Mouse (Mus musculus): ENCODE results near the gene Ifrd1. TPM values are rescaled to one million over a fixed set of nuclear protein-coding genes. Genes with fewer than 3 reads are reported as not detected.

The Ifrd1 gene
- total RNA-seq, 1 experiment from 2014 or later, result 532 TPM

DNA sequence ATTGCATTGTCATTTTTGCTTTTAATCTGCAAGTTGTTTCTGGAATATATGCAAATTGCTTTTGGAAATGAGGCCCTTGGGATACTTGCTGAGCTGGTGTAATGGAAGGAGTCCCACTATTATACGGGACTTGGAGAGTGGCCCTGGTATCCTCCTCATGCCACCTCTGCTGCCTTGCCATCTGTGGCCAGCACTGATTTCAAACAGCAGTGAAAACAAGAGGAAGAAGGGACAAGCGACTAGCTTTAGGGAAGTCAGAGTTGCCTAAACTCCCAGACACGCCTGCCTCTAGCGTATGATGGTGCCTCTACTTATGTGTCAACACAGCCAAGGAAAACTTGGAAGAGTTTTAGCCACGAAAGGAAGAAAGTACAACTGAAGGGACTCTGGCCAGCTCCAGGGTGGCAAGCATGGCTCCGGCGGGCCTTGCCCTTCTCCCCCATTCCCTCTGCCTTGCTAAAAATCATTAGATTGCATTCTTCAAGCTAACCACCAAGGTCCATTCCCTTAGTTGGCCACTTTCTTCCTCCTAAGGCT, 2.8 kb downstream of the Ifrd1 start:
- peak; percentile 63 for ATAC-seq (replicated peaks; ENCODE audit: insufficient number of reproducible peaks, low FRiP score, low TSS enrichment, poor library complexity, severe bottlenecking)

DNA sequence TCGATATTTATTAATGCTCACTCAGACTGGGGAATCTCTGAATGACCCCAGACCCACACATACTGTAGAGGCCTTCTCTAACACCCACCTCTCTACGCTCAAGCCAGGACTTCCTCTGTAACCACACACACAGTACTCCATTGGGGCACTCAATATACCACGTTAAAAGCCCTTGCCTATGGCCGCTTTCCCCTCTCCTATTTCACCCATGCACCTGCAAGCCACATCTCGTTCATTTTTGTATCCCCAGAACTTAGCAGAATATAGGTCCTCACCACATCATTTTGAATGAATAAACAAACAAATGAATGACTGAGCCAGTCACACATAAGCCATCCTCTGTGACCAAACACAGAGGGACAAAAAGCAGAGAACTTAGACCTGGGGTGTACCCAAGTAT, 3.4 kb downstream of the Ifrd1 start:
- ATAC-seq (replicated peaks; ENCODE audit: insufficient number of reproducible peaks, low FRiP score, low TSS enrichment, poor library complexity, severe bottlenecking), result no peak

DNA sequence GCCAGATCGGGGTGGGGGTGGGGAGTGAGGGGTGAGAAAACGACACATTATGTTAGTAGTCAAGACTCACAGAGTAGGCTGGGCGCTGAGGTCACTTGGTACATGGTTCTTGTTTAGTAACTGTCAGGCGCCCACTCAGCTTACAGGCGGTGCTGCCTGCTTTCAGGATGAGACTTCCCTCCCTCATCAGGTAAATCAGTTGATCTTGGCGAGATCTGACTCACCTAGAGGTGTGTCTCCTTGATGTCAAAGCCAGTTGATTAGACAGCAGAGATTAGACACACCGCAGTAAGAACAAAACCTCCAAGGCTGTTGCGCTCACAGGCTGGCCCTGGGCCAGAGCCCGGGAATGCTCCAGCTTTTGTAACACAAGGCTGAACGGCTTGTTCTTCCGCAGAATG, 4.5 kb downstream of the Ifrd1 start:
- ATAC-seq (replicated peaks; ENCODE audit: insufficient number of reproducible peaks, low FRiP score, low TSS enrichment, poor library complexity, severe bottlenecking), result no peak

DNA sequence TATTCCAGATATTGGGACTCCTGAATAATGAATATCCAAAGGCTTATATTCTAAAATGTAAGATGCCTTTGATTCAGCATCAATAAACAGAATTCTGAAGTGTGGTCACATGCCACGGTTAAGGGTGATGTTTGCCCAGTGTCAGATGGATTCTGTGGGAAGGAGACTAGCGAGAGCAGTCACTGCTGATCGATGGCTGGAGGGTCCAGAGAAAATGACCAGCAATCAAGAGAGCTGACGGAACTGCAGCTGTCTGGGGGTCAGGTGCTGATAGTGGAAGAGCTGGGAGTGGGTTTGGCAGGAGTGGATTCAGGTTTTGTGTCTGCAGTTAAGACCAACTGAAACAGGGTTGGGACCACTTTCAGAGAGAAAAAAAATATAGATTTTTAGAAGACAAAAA, 5.1 kb downstream of the Ifrd1 start:
- ATAC-seq (replicated peaks; ENCODE audit: insufficient number of reproducible peaks, low FRiP score, low TSS enrichment, poor library complexity, severe bottlenecking), result no peak

DNA sequence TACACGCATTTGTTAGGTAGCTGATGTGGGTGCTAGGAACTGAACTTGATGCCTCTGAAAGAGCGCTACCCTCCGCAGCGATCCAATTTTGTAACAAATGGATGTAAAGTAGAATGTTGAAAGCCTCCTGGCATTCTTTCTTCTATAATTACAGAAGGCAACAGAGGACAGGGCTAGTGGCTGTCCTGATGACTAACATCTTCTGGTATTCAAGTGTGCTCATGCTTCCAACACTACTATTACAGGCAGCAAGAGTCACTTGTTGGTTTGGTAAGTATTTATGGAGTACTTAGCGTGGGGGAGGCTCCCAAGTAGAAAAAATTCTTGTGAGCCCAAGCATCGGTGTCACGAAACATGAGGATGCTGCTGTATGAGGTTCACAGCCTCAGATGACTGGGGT, 9.1 kb downstream of the Ifrd1 start:
- ATAC-seq (replicated peaks; ENCODE audit: insufficient number of reproducible peaks, low FRiP score, low TSS enrichment, poor library complexity, severe bottlenecking), result no peak

DNA sequence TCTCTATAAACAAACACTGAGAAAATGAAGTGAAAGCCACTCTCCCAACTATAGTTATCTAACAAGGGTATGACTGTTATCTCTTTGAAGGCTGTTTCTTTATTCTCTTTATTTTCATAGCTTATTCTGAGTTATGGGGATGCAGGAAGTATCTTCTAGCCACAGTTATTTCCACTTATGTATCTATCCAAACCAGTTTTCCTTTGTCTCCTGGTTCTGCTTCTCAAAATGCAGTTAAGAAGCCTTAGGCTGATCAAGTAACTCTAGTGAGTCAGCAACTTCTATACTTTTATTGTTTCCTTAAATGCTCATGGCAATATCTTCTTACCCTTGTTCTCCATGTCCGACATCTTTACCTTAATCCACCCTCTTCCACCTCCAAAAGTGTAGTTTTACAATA, 16.1 kb downstream of the Ifrd1 start:
- no peak for ATAC-seq (replicated peaks; ENCODE audit: insufficient number of reproducible peaks, low FRiP score, low TSS enrichment, poor library complexity, severe bottlenecking)

DNA sequence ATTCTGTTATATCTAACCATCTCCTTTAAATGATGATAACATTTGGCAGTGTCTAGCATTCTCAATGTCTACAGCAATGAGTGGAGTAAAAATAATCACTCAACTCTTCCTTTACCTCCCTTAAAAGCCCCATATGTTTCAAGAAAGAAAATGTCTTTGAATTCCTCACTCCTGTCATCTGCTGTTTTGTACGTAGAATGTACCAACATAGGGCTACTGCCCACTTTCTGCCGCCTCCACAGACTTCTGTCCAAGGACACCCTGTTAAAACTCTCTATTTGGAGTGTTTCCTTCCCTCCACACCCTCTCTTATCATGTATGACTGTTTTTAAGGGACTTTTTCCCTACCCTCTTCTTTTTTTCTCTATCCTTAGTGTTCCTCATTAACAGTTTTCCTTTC, 16.7 kb downstream of the Ifrd1 start:
- no peak for ATAC-seq (replicated peaks; ENCODE audit: insufficient number of reproducible peaks, low FRiP score, low TSS enrichment, poor library complexity, severe bottlenecking)

DNA sequence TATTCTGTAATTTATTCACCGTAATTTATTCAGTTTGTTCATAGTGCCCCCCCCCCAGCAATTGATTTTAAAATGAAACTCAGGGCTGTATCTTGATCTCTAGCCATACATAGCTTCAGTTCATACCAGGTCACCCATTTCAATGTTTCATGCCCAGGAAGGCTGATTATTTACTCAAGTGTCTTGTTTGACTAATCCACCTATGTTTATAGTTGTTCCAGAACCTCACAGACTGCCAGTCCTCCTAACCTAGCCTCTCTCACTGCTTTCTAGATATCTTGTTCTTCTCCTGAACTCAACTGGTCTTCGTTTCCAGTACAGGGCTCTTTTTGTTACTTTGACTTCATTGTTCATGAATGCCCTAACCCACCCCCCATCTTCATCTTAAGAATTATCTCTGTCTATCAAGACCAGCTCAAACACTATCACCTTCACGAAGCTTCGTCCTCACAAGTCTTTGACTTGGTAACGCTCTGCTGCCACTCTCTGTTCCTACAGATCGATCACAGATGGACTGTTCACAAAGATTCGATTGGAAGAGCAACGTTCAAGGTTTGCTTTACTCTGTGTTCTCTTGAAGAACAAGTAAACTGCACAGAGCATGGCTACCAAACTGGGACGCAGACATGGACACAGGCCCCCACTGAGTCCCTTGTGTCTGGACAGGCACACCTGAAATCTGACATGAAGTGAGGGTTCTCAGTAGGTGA, 24.0 kb downstream of the Ifrd1 start:
- no peak for ATAC-seq (replicated peaks; ENCODE audit: insufficient number of reproducible peaks, low FRiP score, low TSS enrichment, poor library complexity, severe bottlenecking)

DNA sequence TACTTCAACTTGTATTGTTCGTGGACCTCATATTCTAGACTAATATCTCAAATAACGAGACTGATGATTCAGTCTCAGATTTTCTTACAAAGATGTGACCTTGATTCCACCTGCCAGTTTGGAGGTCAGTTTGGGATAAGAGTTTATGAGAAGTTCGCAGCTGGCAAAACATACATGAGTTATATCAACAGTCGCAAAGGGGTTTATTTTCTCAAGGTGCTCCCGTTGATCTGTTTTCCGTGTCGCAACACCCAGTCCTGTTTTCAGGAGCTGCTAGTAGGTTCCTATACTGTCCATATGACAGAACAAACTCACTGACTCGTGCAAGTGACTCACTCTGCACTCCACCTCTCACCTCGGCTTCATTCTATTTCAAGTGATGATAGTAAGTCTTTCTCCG, 24.6 kb downstream of the Ifrd1 start:
- ATAC-seq (replicated peaks; ENCODE audit: insufficient number of reproducible peaks, low FRiP score, low TSS enrichment, poor library complexity, severe bottlenecking), result no peak

DNA sequence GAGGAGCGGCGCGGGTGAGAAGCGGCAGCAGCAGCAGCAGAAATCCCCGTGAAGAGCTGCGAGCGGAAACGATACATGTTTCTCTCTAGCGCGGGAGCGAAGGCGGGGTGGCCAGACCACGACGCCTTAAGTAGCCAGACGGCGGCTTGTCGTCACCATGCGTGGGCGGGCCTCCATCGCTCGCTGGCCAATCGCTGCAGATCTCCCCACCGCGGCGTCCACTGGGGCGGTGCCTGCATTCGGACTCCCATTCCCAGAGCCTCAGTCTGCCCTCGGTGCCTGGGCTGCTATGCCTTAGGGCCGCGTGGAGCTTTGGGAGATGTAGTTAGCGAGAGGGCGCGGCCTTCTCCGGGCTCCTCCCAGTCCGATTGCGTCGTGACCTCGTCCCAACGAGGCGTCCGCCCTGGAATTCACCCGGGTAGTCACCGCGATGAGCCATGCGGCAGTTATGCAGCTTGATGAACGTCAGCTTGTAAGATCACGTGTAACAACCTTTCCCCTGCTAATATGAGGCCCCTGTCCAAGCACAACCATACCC, 25.2 kb downstream of the Ifrd1 start:
- peak; percentile 90 for ATAC-seq (replicated peaks; ENCODE audit: insufficient number of reproducible peaks, low FRiP score, low TSS enrichment, poor library complexity, severe bottlenecking)

DNA sequence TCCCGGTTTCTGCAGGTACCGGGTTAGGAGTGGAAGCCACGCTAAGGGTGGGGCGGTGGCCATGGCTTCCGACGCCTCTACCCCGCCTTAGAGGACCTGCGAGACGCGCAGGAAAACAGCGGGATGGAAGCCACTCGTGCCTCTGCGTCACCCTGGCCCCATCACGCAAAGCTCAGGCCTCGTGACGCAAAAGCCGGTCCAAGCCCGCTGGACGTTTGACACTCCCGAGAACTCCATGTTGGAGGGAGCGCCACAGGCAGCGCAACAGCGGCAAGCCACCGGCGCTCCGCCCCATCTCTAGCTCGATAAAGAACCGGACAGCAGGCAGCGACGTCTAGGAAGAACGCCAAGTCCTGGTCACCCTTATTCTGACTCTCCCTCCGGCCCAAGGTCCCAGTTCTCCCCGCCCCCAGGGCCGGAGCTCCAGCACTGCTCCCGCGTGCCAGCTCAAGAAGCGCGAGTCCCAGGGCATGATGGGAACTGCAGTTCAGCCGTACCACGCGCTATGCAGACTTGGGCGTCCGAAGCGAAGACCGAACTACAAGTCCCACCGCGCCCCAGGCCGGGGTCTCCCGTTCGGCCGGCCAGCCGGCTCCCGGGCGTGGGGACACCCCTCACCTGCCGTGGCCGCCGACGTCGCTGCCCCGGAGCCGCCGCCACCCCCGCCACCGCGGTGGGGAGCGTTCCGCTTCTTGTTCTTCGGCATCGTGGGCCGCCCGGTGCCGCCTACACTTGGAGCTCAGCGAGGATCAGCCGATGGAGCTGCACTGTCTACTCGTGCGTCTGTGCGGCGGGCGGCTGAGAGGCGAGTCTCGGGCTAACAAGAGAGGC, 25.8 kb downstream of the Ifrd1 start:
- ATAC-seq (replicated peaks; ENCODE audit: insufficient number of reproducible peaks, low FRiP score, low TSS enrichment, poor library complexity, severe bottlenecking), result peak; percentile 69

DNA sequence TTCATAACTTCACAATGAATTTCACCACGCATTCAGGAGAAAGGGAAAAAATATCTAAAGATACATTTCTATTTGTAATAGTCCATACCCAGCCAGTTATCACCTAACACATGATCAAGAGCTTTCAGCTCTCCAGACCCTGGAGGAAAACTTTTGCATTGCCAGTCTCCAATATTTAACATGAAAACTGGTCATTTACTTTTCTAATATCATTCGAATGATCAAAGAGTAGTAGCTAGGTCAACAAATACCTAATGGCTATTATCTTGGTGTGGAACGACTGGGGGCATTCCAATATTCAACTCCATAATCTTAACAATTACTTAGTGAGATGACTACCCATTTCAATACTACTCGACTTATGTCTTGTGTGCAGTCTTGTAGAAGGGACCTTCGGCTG, 26.7 kb downstream of the Ifrd1 start:
- no peak for ATAC-seq (replicated peaks; ENCODE audit: insufficient number of reproducible peaks, low FRiP score, low TSS enrichment, poor library complexity, severe bottlenecking)

DNA sequence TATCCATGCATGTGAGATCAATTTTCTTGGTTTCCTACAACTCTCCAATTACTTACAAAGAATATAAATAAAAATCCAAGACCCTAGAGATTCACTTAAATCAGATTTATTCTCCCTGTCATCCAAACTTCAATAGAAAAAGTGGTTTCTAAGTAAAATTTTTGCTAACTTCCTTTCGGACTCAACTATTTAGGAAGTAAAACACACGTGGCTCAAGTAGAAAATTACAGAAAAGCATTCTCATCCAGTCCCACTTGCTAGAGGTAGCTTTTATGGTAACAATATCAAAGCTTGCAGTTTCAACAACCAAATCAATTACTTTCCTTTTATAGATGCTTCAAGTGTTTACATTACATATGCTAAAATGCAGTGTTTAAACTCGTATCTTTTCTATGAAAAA, 27.4 kb downstream of the Ifrd1 start:
- ATAC-seq (replicated peaks; ENCODE audit: insufficient number of reproducible peaks, low FRiP score, low TSS enrichment, poor library complexity, severe bottlenecking), result no peak

DNA sequence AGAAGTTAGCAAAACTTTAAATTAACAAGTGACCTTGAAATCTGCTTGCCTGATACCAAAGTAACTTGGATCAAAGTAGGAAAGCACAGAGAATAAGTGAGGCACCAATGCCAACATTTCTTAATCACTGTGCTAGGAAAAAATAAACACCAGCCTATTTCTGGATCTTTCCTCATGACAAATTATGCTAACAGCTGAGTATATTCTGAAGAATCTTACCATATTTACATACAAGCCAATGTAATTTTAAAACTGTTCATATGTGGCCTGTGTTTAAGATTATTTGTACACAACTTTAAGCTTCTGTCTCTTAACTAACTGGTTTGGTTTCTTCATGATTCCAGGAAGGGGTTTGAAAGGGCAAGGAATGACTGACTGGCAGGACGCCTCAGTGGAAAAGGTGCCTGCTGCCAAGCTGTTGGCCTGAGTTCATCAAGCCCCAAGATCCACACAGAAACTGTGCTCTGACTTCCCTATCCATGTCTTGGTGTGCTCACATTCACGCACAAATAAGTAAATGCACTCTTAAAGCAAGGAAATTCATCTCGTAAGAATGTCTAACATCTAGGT, 28.2 kb downstream of the Ifrd1 start:
- no peak for ATAC-seq (replicated peaks; ENCODE audit: insufficient number of reproducible peaks, low FRiP score, low TSS enrichment, poor library complexity, severe bottlenecking)

DNA sequence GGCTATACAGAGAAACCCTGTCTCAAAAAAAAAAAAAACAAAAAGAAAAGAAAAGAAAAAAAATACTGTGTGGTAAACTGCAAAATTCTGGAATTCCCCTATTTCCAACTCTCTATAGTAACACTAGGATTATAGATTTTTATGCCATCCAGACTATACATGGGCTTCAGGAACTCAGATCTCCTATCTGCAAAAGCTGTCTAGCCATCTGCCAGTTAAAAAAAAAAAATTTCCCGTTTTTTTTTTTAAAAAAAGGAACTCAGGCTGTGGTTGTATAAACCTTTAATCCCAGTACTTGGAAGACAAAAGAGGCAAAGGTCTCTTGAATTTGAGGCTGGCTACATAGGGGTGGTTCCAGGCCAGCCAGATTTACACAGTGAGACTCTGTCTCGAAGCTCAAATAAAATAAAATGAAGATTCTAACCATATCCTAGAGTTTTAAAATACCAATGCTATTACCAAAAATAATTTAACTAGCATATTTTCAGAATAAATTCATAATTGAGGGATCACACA, 29.8 kb downstream of the Ifrd1 start:
- no peak for ATAC-seq (replicated peaks; ENCODE audit: insufficient number of reproducible peaks, low FRiP score, low TSS enrichment, poor library complexity, severe bottlenecking)

DNA sequence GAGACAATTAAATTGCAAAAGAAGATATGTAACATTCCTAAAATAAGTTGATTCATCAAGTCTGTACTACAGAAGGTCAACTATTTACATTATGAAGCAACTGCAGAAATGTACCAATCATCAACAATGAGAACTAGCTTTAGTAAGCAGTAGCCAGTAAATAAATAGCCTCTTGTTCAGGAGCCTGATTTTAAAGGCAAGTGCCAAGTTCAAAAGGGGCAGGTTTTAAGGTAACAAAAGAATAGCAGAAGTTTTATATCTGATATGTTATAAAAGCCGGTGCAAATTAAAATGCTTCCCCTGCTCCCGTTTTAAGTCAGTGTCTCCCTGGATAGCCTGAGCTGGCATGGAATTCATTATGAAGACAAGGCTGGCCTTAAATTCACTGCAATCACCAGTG, 30.5 kb downstream of the Ifrd1 start:
- ATAC-seq (replicated peaks; ENCODE audit: insufficient number of reproducible peaks, low FRiP score, low TSS enrichment, poor library complexity, severe bottlenecking), result no peak

DNA sequence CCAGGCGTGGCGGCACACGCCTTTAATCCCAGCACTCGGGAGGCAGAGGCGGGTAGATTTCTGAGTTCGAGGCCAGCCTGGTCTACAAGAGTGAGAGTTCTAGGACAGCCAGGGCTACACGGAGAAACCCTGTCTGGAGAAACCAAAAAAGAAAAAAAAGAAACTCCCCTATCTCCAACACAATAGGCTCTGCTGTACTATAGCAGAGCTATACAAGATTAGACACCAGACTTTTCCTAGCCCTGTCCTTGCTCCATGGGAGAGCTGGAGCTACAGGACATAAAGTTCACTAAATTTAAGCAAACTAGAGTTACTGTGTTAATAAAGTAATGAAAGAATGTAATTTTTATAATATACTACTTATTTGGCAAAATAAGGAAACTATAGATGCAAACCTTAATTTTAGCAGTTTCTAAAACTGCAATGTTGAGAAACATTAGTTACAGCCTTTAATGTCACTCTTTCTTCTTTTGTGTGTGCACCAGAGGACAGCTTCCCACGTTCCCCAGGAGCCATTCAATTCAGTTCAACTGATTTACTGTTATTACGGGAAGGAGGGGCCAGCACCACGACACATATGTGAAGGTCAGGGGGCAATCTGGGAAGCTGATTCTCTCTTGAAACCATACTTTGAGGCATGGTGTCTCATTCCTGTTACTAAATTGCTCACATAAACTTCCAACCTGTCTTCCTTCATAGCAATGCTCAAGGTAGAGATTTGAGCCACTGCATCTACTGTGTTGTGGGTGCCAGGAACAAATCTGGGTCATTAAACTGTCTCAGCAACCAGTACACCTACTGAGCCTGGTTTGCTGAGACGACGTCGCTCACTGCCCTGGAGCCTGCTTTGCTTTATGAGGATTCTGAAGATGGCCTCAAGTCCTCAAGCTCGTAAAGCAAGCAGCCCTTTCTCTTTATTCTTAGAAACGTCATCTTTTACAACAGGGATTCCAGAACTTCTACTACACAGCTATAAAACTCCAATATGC, 33.1 kb downstream of the Ifrd1 start:
- ATAC-seq (replicated peaks; ENCODE audit: insufficient number of reproducible peaks, low FRiP score, low TSS enrichment, poor library complexity, severe bottlenecking), result no peak

DNA sequence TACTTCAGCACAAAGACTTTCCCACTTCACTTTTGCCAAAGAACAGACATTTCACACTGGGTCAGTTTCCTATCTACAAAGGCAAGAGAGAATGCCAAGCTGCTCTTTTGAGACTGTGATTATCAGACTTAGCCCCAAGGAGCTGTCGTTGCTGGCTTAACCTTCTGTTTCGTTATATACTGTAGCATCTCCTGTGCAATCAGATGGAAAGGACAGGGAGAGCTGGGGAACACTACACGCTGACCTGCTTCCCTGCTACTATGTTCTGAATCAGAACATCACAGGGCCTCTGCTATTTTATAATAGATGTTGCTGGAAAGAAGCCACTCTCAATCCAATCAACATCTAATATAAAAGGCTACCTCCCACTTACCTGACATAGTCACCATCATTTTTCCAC, 39.3 kb downstream of the Ifrd1 start:
- no peak for ATAC-seq (replicated peaks; ENCODE audit: insufficient number of reproducible peaks, low FRiP score, low TSS enrichment, poor library complexity, severe bottlenecking)

Data from monocyte, adult 5-6 weeks (primary cell).